Comparison of ENCODE assay signal across 9 mouse cellular contexts in the genomic region with DNA sequence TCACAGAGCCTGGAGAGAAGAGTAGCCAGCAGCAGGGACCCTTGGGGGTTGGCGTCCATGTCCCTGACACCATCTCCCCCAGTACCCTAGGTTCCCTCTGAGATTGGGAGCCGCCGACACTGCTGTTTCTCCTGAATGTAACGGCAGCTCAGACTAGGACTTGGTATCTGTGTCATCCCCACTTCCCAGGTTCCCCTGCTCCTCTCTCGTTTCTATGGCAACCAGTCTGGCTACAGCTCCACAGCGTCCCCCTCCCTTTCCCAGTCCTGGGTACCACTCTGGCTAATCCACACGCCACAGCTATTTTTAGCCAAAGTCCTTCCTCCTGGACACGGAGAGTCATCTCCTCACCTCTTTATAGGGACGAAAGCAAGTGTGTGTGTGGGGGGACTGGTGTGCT. TPM values are rescaled to one million over a fixed set of nuclear protein-coding genes. Genes with fewer than 3 reads are reported as not detected.
DNase-seq lines count a peak whose midpoint lies in the region.
"Had no signal": no experiment of that assay in that cellular context is flagged by ENCODE, and none has a peak within 500 bp of the region (broad histone marks: within the 10 kb centered on the region; RNA-seq: fewer than 3 reads in every experiment).

A gene (minus strand): TSS at position 188 of the 400 bp plus-strand sequence.

- intact Hi-C loops in left cerebral cortex, postnatal 25 days (cut with DNase I): loop anchor here (5.0 kb wide), 1 partner anchor 33 kb away; no protein-coding TSS in a partner anchor

- peak; percentile 66 for DNase-seq in embryo, embryonic 10 days (ENCODE audit: low spot score)
- no peak for DNase-seq in embryo, embryonic 9.5 days (ENCODE audit: extremely low spot score)
- peak; percentile 73 to 80 for DNase-seq in frontal cortex, postnatal 10 days (ENCODE audit: low spot score in 2 of 2)
- DNase-seq in left cerebral cortex, postnatal 25 days (ENCODE audit: low spot score in 2 of 2): peak; percentile 84 to 97
- peak; percentile 90 to 95 for DNase-seq in right cerebral cortex, postnatal 10 days (ENCODE audit: low spot score in 2 of 2)
- DNase-seq in thymus, postnatal 4 days: no peak
- DNase-seq in kidney, postnatal 10 days: no peak
- DNase-seq in lung, adult 18-20 months: no peak

RNA-seq across cellular contexts. Expression of the gene that starts here (rescaled TPM):
- 100 to 1,000 TPM; 126 to 139 TPM for total RNA-seq in left cerebral cortex, postnatal 25 days (2021)
- total RNA-seq: monocyte, adult 5-6 weeks had no signal

Comparison
In these comparisons a context has a peak if more than half of its experiments do, and no peak if none do; other contexts are left out.
1. DNase-seq: peak in embryo, embryonic 10 days (single experiment), frontal cortex, postnatal 10 days (2 of 2), left cerebral cortex, postnatal 25 days (2 of 2) and right cerebral cortex, postnatal 10 days (2 of 2); none in embryo, embryonic 9.5 days (single experiment), thymus, postnatal 4 days (single experiment), kidney, postnatal 10 days (single experiment) and lung, adult 18-20 months (0 of 2).